Mouse (Mus musculus) testis, adult 2 months (tissue): ENCODE data around the gene Pip5k1c. TPM values are rescaled to one million over a fixed set of nuclear protein-coding genes. Genes with fewer than 3 reads are reported as not detected.

Experiments
- H3K27ac ChIP-seq: fragments of 200-500 bp; 2 replicates; pipeline ENCODE4 v1.5.1; 2012; ENCODE audit warnings: low read depth, low read length; ENCODE audit not compliant: control insufficient read depth, insufficient read depth
- H3K27me3 ChIP-seq: fragments of 200-500 bp; 2 replicates; pipeline ENCODE4 v1.6.1; 2012; ENCODE audit warnings: mild to moderate bottlenecking, low read length, moderate library complexity; ENCODE audit not compliant: control insufficient read depth, insufficient read depth
- H3K36me3 ChIP-seq: fragments of 200-500 bp; 2 replicates; pipeline ENCODE4 v1.6.1; 2012; ENCODE audit warnings: mild to moderate bottlenecking, low read length; ENCODE audit not compliant: control insufficient read depth, insufficient read depth
- H3K4me1 ChIP-seq: fragments of 200-500 bp; 2 replicates; pipeline ENCODE4 v1.6.1; 2012; ENCODE audit warnings: low read length; ENCODE audit not compliant: control insufficient read depth, insufficient read depth
- H3K4me3 ChIP-seq: fragments of 200-500 bp; 2 replicates; pipeline ENCODE4 v1.5.1; 2012; ENCODE audit warnings: low read depth, mild to moderate bottlenecking, low read length, moderate library complexity, mixed read lengths; ENCODE audit not compliant: control insufficient read depth
- CTCF ChIP-seq: fragments of 200-500 bp; IDR thresholded peaks from 2 replicates; pipeline ENCODE4 v1.5.1; 2012; ENCODE audit warnings: low read depth, mild to moderate bottlenecking, inconsistent platforms, low read length, moderate library complexity; ENCODE audit not compliant: control insufficient read depth, insufficient read depth, insufficient replicate concordance
- POLR2A ChIP-seq: fragments of 200-500 bp; IDR thresholded peaks from 2 replicates; pipeline ENCODE4 v1.6.1; 2012; ENCODE audit warnings: low read depth, mild to moderate bottlenecking, inconsistent platforms, low read length, moderate library complexity; ENCODE audit not compliant: control insufficient read depth
- polyA plus RNA-seq: library from polyadenylated mRNA; depleted of rRNA; stranded (reverse); fragments of >200 nt; gene quantifications from 2 replicates; pipeline ENCODE4 v1.2.3, GENCODE M21; 2012

The Pip5k1c gene
- polyA plus RNA-seq, 1 experiment = 10.1 TPM

DNA sequence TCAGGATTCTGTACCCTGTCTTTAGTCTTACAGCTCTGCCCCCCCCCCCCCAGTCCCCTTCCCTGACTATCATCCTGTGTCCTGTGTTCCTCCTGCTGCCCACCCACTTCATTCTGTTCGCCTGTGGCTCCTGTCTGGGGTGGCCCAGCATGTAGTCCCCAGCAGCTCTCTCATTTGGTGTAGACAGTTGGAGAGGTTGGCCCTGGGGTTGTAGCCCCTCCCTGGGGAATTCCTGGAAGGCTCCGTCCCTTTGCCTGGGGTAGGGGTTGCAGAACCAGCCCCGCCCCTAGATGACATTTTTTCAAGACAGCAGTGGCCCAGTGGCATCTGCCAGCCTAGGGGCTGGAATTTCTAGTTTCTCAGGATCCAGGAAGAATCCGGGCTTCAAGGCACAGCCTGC lies 65.4 kb downstream of the Pip5k1c start:
- H3K27ac ChIP-seq = no peak overlapping the region; the same call in 1 of the 2 replicates
- H3K27me3 ChIP-seq = no peaks in the 10 kb centered on the region
- H3K4me3 ChIP-seq = peak overlapping the region; percentile 98
- H3K4me1 ChIP-seq = peaks cover 31% of the 10 kb centered on the region
- no peaks in the 10 kb centered on the region for H3K36me3 ChIP-seq
- TF ChIP-seq CTCF (no peak), POLR2A (no peak)

DNA sequence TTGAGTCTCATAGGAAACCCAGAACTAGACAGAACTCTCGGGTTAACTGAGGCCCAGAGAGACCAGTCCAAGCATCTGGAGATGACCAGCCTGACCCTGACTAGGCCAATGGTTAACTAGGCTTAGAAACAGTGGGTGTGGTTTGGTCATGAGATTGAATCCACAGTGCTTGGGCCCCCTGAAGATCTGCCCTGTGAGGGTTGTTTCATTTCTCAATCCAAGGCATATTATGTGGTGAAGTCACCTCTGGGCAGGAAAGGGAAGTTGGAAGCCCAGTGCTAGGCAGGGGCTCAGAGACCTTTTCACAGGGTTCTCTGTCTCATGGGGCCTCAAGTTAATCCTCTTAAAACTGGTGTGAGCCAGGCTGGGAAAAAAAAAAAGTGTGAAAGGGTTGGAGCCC lies 66.1 kb downstream of the Pip5k1c start:
- Histone ChIP-seq H3K27me3 (no peaks in the 10 kb centered on the region), H3K4me1 (peaks cover 36% of the 10 kb centered on the region), H3K36me3 (no peaks in the 10 kb centered on the region), H3K27ac (no peak overlapping the region), H3K4me3 (peak overlapping the region; percentile 98)
- TF ChIP-seq CTCF (no peak), POLR2A (no peak)

DNA sequence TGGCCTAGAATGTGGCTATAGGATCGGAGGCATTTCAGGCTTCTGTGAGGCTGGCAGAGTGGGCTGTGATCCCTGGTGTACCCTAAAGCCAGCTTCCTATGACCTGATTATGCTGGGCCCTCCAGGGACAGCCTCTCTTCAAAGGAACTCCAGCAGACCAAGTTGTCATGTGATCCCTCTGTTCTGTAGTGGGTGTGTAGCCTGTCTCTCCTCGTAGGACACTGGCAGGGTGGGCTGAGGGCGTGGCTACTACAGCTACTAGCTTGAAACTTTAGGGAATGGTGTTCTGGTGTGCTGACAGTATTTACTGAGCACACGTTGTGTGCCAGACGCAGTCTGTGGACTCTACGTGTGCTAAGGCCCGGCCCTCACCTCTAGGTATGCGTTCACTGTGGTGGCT lies 68.0 kb downstream of the Pip5k1c start:
- Histone ChIP-seq H3K36me3 (no peaks in the 10 kb centered on the region), H3K27me3 (no peaks in the 10 kb centered on the region), H3K4me3 (no peak overlapping the region), H3K27ac (no peak overlapping the region), H3K4me1 (peaks cover 41% of the 10 kb centered on the region)
- no peak for TF ChIP-seq POLR2A
- no peak for TF ChIP-seq CTCF

DNA sequence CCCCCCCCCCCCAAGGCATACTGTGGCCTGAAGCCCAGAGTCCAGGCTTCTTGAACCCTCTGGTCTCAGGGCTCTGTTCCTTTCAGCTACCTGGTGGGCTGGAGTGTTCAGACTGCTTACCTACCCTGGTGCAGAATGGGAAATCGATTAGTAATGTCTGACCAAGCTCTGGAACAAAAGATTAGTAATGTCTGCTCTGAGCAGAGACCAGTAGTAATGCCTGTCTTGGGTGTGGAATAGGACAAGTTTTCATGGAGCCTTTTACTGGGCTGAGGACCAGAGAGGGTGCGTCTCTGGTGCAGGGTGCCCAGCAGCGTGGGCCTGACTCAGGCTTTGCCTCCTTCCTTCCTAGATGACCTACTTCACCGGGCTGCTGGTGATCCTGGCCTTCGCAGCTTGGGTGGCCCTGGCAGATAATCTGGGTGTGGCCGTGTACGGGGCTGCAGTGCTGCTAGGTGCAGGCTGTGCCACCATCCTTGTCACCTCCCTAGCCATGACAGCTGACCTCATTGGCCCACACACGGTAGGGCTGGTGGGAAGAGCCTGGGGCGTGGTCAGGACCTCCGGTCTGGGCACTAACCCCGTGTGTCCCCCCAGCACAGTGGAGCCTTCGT lies 69.7 kb downstream of the Pip5k1c start:
- TF ChIP-seq CTCF (no peak), POLR2A (no peak)
- Histone ChIP-seq H3K4me3 (peak overlapping the region; percentile 83), H3K27me3 (no peaks in the 10 kb centered on the region)

DNA sequence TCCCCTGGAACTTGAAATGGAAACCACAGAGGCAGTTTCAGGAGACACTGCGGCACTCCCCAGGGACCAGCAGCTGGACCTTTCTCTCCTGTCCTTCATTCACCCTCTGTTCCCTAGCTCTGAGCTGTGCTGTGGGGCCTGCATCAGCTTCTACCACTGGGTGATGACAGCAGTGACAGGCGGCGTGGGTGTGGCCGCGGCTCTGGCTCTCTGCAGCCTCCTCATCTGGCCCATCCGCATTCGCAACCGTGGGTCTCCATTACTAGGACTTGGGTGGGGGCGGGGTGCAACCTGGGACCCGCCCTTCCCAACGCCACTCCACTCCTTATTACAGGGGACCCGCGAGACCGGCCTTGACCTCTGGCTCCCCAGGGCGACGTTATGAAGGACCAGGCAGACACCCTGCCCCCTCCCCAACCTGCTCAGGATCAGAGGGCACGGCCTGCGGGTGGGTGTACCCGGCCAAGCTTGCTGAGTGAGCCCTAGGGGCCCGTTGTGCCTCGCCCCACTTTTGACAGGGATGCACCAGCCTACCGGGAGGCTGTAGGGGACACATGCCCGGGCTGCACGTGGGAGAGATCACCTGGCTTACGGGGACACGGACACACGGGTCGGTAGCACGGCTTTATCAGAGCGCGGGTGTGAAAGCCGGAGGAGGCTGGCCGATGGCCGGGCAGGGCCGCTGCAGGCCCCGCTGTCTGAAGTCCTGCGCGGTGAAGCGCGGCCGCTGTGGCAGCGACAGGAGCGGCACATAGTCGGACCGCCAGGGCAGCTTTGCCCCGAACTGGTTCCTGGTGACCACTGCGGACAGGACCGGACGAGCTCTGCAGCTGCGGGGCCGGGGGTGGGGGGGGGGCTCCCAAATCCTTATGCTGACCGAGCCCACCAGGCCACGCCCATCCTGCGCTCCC lies 70.9 kb downstream of the Pip5k1c start:
- Histone ChIP-seq H3K27me3 (no peaks in the 10 kb centered on the region), H3K4me3 (peak overlapping the region; percentile 83), H3K4me1 (peaks cover 19% of the 10 kb centered on the region), H3K36me3 (no peaks in the 10 kb centered on the region), H3K27ac (peak overlapping the region; percentile 32; the same call in 1 of the 2 replicates)
- TF ChIP-seq CTCF (no peak), POLR2A (no peak)

More for the DNA sequence above, 69.7 kb downstream of the Pip5k1c start:
- H3K36me3 ChIP-seq = no peaks in the 10 kb centered on the region
- peaks cover 28% of the 10 kb centered on the region for H3K4me1 ChIP-seq
- H3K27ac ChIP-seq = no peak overlapping the region

DNA sequence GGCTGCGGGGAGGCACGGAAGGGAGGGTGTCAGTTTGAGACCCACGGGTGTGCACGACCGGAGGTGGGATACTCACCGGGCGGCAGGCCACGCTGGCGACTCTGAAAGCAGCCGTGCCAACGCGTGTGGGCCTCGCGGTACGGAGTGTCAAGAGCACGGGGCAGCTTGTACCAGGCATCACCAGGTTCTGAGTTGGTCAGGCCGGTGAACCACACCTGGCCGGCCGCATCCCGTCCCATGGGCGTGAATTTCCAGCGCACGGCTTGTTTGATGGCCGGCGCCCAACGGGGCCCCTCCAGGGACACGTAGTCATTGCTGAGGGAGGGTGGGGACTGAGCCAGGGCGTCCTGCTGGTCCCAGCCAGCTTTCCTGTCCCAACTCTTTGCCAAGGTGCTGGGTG lies 71.9 kb downstream of the Pip5k1c start:
- H3K27ac ChIP-seq = peak overlapping the region; percentile 85
- TF ChIP-seq CTCF = no peak
- no peak; the same call in 1 of the 2 replicates for TF ChIP-seq POLR2A
- H3K27me3 ChIP-seq = no peaks in the 10 kb centered on the region
- H3K4me3 ChIP-seq = peak overlapping the region; percentile 83
- H3K36me3 ChIP-seq = no peaks in the 10 kb centered on the region
- peaks cover 19% of the 10 kb centered on the region for H3K4me1 ChIP-seq

DNA sequence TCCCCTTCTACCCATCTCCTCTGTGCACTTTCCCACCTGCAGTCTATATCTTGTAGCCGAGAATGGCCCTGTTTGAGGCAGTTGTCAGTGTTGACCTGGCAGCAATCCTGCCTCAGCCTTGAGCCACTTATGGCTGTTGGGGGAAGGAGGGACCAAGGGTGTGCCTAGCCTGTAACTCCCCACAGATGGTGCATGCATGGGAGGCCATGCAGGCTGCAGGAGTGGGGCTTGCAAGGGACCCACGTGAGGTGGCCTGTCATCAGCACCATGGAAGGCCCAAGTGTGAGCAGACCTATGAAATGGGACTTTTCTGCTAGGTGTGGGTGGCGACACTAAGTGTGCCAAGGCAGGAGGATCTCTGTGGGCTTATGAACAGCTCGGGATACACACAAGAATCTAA lies 72.3 kb downstream of the Pip5k1c start:
- TF ChIP-seq POLR2A (no peak; the same call in 1 of the 2 replicates), CTCF (no peak)
- Histone ChIP-seq H3K4me3 (peak overlapping the region; percentile 83), H3K27me3 (no peaks in the 10 kb centered on the region), H3K4me1 (peaks cover 19% of the 10 kb centered on the region), H3K36me3 (no peaks in the 10 kb centered on the region), H3K27ac (peak overlapping the region; percentile 85)
